Mouse (Mus musculus) mouse trophoblast stem cell (cell line): ENCODE measurements around the gene Cox4i2.

Experiments used
- in situ Hi-C, 2 experiments: fragments of 300-500 bp; cut with MseI, MboI; formaldehyde crosslinking; loops; 2 replicates in 1 of 2; 3 replicates in 1 of 2; pipeline ENCODE4 v1.15.1; 2025

Cox4i2 gene

DNA sequence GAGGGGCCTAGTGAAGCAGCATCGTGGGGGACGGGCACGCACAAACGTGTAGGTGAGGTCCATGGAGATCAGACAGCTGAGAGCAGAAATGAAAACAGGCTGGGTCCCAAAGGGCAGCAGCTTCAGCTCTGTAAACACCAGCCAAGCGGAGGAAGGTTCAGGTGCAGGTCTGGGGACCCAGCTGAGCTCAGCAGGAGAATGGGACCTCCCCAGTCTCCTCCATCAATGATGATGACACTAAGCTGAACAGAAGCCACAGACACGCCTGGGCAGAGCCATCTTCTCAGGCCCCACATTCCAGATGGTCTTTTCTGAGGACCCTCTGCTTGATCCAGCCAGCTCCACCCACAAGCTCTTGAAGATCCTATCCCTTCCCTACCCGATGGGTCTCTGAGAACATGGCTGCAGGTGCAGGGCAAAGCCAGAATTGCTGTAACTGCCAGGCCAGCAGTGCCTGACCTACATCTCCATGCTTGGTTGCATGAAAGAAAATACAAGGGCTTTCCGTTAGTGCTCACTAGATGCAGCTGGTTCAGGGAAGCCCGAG is 40.4 kb downstream of the Cox4i2 start:
- in situ Hi-C loops, result no loop called here

DNA sequence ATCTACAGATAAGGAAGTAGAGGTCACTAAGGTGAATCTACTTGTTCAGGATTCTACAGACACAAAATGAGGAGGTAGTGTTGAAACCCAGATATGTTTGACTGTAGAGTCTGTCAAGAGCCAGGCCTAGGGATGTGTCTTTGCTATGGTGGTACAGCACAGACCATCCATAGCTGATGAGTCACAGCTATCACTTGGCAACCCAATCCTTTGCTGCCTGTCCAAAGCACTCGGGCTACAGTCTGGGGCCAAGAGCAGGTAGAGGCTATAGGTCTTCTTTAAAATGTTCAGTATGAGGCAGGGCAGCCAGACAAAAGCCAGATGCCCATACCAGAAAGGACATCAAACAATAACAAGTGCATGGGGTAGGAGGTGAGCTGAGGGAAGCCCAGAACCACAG is 43.6 kb downstream of the Cox4i2 start:
- in situ Hi-C loops, result no loop called here

DNA sequence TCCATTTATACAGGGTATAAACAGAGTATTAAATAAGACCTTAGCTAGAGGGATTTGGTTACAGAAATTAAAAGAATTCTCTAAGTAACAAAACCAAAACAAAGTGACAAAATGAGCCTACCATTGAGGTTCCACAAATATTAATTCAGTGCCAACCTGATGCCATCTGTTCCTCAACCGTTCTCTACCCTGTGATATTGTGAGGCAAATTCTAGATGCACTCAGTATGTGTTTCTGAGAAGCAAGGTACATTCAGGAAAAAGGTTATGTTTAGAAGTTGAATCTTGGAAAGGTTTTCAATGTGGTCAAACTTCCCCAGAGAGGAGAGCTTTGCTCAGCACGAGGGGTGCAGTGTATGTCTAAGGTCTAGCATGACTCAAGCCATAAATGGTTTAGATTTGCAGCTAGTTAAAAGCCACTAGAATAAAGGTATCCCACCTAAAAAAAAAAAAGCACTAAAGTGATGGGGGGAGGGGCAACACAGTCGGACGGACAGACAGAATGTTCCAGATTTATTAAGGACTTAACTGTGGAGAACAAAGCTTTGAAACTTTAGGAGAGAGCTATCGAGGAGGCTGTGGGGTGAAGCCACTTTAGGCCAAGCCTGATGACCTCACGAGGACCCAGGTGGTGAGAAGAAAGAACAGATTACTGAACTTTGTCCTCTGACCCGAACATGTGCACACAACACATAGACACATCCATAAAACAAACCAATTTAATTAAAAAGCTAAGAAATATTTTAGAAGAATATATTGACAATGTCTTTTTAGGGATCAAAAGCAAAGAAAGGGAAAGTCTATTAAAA is 46.2 kb downstream of the Cox4i2 start:
- in situ Hi-C loops, result no loop called here

DNA sequence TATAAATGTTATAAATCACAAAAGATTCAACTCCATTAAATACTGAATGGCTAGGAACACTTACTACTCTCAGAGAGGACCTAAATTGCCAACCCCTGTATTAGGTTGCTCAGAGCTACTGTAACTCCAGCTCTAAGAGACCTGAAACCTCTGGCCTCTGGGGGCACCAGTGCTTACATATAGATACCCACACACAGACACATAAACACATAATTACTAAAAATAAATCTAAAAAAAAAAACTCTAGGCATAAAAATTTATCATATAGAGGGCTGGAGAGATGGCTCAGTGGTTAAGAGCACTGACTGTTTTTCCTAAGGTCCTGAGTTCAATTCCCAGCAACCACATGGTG is 46.8 kb downstream of the Cox4i2 start:
- in situ Hi-C loops, result no loop called here

DNA sequence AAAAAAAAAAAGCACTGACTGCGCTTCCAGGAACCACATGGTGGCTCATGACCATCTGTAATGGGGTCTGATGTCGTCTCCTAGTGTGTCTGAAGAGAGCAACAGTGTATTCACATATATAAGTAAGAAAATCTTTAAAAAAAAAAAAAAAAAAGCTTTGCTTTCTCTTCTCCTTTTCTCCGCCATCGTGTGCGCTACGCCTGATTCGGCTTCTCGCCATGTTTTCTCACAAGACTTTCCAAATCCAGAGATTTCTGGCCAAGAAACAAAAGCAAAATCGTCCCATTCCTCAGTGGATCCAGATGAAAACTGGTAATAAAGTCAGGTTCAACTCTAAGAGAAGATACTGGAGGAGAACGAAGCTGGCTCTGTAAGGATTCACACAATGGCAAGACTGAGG is 48.3 kb downstream of the Cox4i2 start:
- in situ Hi-C loops, result no loop called here

DNA sequence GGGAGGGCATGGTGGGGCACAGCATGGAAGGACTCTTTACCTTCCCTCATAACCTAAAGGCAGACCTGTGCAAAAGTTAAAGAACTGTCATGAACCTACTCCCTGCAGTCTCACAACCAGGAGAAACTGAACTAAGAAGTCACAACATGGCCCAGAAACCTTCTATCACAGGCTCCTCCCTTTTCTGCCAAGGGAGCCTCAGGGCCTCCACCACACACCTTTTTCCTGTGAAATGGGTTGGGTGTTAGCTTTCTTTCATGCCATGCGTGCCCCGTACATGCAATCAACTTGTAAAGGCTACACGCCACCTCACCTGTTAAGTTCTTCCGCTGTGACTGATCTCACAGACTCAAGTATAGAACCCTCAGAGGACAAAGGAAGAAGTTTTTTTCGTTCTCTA is 49.1 kb downstream of the Cox4i2 start:
- in situ Hi-C loops, result no loop called here

DNA sequence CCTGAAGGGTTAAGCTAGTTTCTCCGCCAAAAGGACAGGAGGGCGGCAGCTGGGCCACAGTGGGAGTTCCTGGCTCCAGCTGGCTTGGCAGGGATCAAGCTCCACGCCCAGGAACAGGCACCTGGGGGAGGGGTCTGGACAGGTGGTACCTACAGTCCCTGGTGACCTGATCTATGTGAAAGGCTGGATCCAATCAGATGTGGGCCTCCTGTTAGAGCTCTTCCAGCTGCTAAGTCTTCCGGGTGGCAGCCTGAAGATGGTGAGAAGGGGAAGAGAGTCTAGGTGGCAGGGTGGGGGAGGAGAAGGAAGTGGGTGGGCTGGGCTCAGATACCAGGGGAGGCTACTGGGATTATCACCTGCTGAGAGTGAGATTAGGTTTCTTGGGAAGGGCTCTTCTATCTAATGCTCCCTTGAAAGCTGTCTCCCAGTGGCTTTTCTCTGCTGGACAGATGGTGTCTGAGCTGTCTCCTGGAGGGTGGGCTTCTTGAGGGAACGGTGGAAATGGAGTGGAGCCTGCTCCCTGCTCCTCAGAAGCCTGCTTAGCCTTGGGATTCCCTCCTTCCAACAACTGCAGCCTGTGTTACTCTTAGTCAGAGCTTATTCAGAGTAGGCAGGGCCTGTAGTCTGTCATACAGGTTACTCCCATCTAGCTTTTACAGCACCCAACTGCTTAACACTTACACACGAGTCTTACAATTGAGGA is 50.6 kb downstream of the Cox4i2 start:
- in situ Hi-C loops, result no loop called here

DNA sequence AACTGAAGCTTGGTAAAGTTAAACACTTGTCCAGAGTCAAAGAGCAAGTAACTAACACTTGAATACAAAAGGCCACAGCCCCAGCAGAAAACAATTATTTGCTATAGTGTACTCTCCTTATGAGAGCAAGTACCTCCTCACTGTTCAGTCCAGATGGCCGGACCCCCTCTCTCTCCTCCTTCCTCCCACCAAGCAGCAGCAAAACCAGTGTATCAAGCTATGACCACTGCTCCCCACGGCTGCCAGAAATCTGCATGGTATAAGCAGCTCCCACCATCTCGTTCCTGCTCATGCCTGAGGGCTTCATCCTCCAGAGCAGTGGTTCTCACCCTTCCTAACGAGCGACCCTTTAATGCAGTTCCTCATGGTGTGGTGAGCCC is 51.1 kb downstream of the Cox4i2 start:
- in situ Hi-C loops, result no loop called here

DNA sequence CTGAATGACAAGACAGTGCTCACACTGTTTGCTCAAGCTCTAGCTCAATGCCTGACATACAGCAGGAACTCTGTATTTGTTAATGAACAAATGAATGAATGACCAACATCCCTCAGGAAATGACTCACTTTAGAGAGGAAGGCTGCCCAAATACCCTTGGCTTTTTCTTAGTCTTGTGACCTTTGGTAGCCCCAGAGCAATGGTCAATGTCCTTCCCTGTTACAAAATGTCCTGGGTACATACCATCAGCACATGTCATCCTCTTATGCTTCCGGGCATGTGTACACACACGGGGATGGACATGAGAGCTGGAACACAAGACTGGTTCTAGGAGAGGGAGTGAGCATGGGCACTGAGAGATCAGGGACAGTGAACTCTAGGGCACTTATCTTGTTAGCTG is 52.1 kb downstream of the Cox4i2 start:
- in situ Hi-C loops, result no loop called here

DNA sequence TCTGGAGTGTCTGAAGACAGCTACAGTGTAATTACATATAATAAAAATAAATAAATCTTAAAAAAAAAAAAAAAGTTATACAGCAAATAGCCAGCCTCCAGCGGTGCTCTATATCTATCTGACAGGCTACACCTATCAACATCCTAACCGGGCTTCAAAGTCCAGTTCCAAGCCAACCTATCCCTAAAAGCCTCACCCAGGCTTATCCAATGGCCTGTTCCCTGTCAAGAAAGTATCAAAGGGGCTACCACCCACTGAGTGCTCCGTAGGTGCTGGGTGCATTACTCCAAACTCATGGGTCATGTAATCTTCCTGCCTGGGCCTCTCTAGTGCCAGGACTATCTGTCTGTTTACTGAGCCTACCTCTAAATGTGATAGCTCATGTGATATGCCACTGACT is 54.2 kb downstream of the Cox4i2 start:
- in situ Hi-C loops, result no loop called here

DNA sequence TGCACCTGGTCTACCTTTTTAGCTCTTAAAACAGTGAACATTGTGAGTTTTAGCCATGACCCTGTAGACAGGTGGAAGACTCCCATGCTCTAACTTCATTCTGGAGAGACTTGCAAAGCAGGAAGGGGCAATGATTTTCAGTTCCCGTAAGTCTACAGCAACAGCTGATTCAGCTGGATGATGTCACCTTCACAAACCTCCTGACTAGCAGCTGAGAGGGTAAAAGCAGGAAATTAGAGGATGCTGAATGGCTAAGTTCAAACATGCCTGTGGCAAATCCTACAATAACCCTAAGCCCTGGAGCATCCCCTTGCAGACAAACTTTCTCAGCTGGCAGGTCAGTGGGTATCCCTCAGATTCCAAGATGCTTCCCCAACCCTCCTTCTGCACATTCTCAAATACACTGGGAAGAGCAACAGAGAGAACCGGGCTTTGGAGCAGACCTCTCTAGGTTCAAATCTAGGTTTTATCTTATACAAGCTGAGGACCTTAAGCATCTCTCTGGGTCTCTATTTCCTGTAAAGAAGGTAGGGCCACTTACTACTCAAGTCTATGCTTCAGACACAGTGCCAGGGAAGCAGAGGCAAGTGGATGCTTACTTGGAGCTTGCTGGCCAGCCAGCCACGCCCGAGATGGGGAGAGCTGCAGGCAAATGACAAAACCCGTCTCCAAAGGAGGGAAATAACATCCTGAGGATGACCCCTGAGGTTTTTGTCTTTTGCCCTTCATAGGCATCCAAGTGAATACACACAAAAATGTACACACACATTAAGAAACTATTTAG is 56.4 kb downstream of the Cox4i2 start:
- in situ Hi-C loops, result no loop called here

DNA sequence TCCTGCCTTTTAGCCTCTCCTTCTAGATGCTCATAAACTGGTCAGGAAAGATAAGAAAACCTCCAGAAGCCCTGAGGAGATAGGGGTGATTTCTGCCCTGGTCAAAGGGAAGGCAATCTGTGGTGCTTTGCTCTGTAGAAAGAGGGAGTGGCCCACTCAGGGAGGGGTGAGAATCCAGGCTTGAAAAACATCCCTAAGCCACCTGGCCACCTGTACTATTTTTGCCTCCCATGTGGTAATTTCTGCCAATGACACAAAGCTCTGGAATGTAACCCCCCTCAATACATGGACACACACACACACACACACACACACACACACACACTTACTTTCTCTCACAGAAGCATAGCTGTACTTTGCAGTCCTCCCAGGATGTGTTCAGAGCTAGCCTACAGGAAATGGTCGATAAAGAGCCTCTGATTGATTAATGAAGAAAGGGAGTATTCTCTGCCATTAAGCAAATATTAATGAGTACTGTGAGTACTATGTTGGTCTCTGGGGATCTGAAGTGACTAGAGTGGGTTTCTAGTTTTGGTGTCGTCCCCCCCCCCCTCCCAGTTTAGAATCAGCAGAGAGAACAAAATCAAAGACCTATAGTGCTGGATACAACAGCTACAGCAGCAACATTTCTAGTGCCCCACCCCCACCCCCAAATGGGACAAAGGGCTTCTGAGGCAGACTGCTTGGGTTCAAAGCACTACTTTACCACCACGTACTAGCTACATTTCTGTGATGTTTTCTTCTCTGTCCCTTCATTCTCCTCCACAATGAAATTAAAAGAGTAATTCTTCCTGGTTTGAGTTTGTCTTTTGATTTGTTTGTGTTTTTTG is 57.6 kb downstream of the Cox4i2 start:
- in situ Hi-C loops, result no loop called here

DNA sequence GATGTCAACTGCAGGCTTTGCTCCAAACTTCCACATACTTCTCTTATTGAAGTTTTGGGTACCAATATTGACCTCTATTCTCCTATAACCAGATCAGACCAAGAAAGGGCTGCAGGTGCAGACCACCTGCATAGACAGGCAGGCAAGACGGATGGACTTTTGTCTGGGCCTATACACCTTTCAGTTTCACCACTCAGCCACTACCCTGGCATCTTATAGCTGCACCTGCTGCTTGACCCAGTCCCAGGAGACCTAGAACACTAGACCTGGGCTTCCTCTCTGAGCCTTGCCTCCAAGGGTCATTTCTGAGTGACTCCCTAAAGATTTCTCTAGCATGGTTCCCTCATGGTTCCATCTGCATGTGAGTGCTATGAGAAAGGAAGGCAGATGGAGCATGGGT is 59.3 kb downstream of the Cox4i2 start:
- in situ Hi-C loops, result no loop called here

DNA sequence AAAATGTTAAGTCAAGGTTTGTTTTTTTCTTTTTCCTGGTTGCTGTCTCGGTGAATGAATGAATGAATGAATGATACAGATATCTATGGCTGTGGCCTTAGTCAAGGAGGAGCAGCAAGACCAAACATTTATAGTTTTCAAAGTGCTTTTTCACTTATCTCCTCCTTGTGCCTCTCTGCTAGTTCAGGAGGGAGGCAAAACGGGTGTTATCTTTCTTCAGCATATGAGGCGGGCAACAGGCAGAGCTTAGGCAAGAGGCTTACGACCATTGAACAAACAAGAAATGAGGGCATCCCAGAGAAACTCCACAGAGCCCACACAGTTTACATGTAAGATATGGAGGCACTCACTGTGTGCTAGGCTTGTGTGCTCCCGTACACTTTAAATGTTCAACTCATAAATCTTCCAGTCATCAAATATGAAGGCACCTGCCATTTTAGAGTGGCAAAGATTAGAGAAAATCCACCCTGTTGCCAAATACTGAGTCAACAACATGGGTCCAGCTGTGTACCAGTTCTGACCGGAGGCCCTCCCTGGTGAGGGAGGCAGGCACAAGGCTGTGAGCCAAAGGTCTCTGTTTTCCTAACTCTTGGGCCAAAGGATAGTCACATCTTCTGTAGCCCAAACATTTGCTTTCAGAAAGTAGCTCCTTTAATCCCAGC is 60.4 kb downstream of the Cox4i2 start:
- in situ Hi-C loops, result no loop called here
